Mouse (Mus musculus) liver, adult 2 months (tissue): ENCODE measurements around the gene Pold2.

Experiments
- CTCF ChIP-seq: fragments of 200-500 bp; IDR thresholded peaks from 2 replicates; pipeline ENCODE4 v1.5.1; 2011; ENCODE audit warnings: low read depth, low read length, control low read depth
- POLR2A ChIP-seq: fragments of 200-500 bp; IDR thresholded peaks from 2 replicates; pipeline ENCODE4 v1.6.1; 2011; ENCODE audit warnings: low read length, control low read depth; ENCODE audit not compliant: insufficient read depth; ENCODE audit errors: extremely low read depth

GRCm38 (mm10) chr11:5886187-5886586 lies 8.1 kb upstream of the Pold2 start:
- peak; percentile 64 for TF ChIP-seq CTCF
- no peak for TF ChIP-seq POLR2A
